Mouse (Mus musculus): ENCODE measurements around the gene Pxk. TPM values are rescaled to one million over a fixed set of nuclear protein-coding genes. Genes with fewer than 3 reads are reported as not detected.

Gene Pxk
- polyA plus RNA-seq, 1 experiment from 2014 or later = 41.5 TPM

DNA sequence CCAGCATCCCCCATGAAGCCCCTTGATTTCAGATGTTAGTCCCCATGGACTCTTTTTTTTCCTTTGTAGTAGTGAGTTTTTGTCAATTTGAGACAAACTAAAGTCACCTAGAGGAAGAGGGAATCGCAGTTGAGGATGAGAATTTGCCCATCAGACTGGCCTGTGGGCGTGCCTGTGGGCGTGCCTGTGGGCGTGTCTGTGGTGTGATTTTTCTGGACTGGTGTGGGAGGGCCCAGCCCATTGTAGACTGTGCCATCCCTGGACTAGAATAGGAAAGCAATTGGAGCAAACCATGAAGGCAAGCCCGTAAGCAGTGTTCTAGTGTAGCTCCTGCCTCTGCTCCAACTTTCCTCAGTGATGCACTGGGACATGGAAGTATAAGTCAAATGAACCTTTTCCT lies 78.2 kb downstream of the Pxk start:
- Histone ChIP-seq H3K4me3 (replicated peaks) (no peak overlapping the region), H3K9ac (no peak overlapping the region), H3K27me3 (no peaks in the 10 kb centered on the region), H3K9me3 (replicated peaks) (no peaks in the 10 kb centered on the region), H3K4me2 (replicated peaks) (no peak overlapping the region), H3K36me3 (no peaks in the 10 kb centered on the region), H3K27ac (replicated peaks) (no peak overlapping the region), H3K4me1 (peaks cover 7% of the 10 kb centered on the region)
- ATAC-seq (ENCODE audit: insufficient number of reproducible peaks, low FRiP score, low TSS enrichment, low read depth) = no peak
- WGBS = 49% methylated on average over 5 of the region's 5 CpGs

GRCm38 (mm10) chr14:8180371-8181035 lies 82.5 kb downstream of the Pxk start:
- Histone ChIP-seq H3K4me1 (no peaks in the 10 kb centered on the region), H3K27ac (replicated peaks) (no peak overlapping the region), H3K27me3 (no peaks in the 10 kb centered on the region), H3K9me3 (replicated peaks) (no peaks in the 10 kb centered on the region), H3K4me2 (replicated peaks) (no peak overlapping the region), H3K4me3 (replicated peaks) (no peak overlapping the region), H3K9ac (no peak overlapping the region), H3K36me3 (no peaks in the 10 kb centered on the region)
- WGBS = 71% methylated on average over 4 of the region's 4 CpGs
- no peak for ATAC-seq (ENCODE audit: insufficient number of reproducible peaks, low FRiP score, low TSS enrichment, low read depth)

GRCm38 (mm10) chr14:8183330-8183729 lies 85.3 kb downstream of the Pxk start:
- Histone ChIP-seq H3K27me3 (no peaks in the 10 kb centered on the region), H3K36me3 (no peaks in the 10 kb centered on the region), H3K27ac (replicated peaks) (no peak overlapping the region), H3K9ac (no peak overlapping the region), H3K9me3 (replicated peaks) (no peaks in the 10 kb centered on the region), H3K4me3 (replicated peaks) (no peak overlapping the region), H3K4me1 (no peaks in the 10 kb centered on the region), H3K4me2 (replicated peaks) (no peak overlapping the region)
- ATAC-seq (ENCODE audit: insufficient number of reproducible peaks, low FRiP score, low TSS enrichment, low read depth) = no peak
- 62% methylated on average over 3 of the region's 3 CpGs for WGBS

- WGBS = 84% methylated on average over 6 of the region's 6 CpGs
- Histone ChIP-seq H3K4me3 (replicated peaks) (no peak overlapping the region), H3K36me3 (no peaks in the 10 kb centered on the region), H3K27ac (replicated peaks) (no peak overlapping the region), H3K4me1 (no peaks in the 10 kb centered on the region), H3K9ac (no peak overlapping the region), H3K9me3 (replicated peaks) (no peaks in the 10 kb centered on the region), H3K27me3 (no peaks in the 10 kb centered on the region), H3K4me2 (replicated peaks) (no peak overlapping the region)
- ATAC-seq (ENCODE audit: insufficient number of reproducible peaks, low FRiP score, low TSS enrichment, low read depth) = no peak
These were observed 88.5 kb downstream of the Pxk start for GRCm38 (mm10) chr14:8186278-8187045.

DNA sequence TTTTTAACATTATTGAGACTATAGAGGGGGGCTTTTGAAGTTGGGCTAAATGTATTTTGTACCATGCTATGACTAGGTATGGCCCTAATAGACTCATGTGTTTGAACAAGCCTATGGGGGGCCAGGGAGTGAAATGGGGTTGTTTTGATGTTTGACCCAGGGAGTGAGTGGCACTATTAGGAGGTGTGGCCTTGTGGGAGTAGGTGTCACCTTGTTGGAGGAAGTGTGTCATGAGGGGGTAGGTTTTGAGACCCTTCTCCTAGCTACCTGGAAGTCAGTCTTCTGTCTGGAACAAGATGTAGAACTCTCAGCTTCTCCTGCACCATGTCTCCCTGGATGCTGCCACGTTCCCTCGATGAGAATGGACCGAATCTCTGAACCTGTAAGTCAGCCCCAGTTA lies 92.5 kb downstream of the Pxk start:
- H3K27me3 ChIP-seq = no peaks in the 10 kb centered on the region
- WGBS = 94% methylated on average over 3 of the region's 3 CpGs
- no peak overlapping the region for H3K9ac ChIP-seq
- no peak for ATAC-seq (ENCODE audit: insufficient number of reproducible peaks, low FRiP score, low TSS enrichment, low read depth)
- no peaks in the 10 kb centered on the region for H3K4me1 ChIP-seq
- no peaks in the 10 kb centered on the region for H3K9me3 ChIP-seq (replicated peaks)
- no peak overlapping the region for H3K27ac ChIP-seq (replicated peaks)
- no peak overlapping the region for H3K4me3 ChIP-seq (replicated peaks)
- no peak overlapping the region for H3K4me2 ChIP-seq (replicated peaks)
- H3K36me3 ChIP-seq = no peaks in the 10 kb centered on the region

- Histone ChIP-seq H3K4me3 (replicated peaks) (no peak overlapping the region), H3K27ac (replicated peaks) (no peak overlapping the region), H3K27me3 (no peaks in the 10 kb centered on the region), H3K9ac (no peak overlapping the region), H3K9me3 (replicated peaks) (no peaks in the 10 kb centered on the region), H3K4me1 (no peaks in the 10 kb centered on the region), H3K4me2 (replicated peaks) (no peak overlapping the region), H3K36me3 (no peaks in the 10 kb centered on the region)
- WGBS = 53% methylated on average over 12 of the region's 12 CpGs
- no peak for ATAC-seq (ENCODE audit: insufficient number of reproducible peaks, low FRiP score, low TSS enrichment, low read depth)
These were observed 93.4 kb downstream of the Pxk start for GRCm38 (mm10) chr14:8191331-8191965.

GRCm38 (mm10) chr14:8192727-8193126 lies 94.7 kb downstream of the Pxk start:
- H3K4me2 ChIP-seq (replicated peaks) = no peak overlapping the region
- 84% methylated on average over 6 of the region's 6 CpGs for WGBS
- no peaks in the 10 kb centered on the region for H3K4me1 ChIP-seq
- ATAC-seq (ENCODE audit: insufficient number of reproducible peaks, low FRiP score, low TSS enrichment, low read depth) = no peak
- H3K36me3 ChIP-seq = no peaks in the 10 kb centered on the region
- no peak overlapping the region for H3K9ac ChIP-seq
- H3K4me3 ChIP-seq (replicated peaks) = no peak overlapping the region
- no peaks in the 10 kb centered on the region for H3K27me3 ChIP-seq
- no peaks in the 10 kb centered on the region for H3K9me3 ChIP-seq (replicated peaks)
- no peak overlapping the region for H3K27ac ChIP-seq (replicated peaks)

DNA sequence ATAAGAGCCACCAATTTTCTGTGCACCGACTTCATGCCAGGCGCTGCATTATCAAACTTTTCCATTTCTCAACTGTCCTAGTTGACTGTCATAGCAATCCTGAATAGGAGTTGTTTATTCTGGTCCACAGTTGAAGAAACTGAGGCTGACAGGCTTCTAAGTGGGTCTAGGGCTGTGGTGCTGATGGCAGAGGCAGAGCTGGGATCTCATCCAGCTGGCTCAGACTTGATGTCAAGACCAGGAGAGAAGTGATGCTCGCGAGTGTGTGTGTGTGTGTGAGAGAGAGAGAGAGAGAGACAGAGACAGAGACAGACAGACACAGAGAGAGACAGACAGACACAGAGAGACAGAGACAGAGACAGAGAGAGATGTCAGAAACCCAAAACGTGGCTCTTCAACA lies 102.8 kb downstream of the Pxk start:
- no peak overlapping the region for H3K27ac ChIP-seq (replicated peaks)
- no peaks in the 10 kb centered on the region for H3K27me3 ChIP-seq
- ATAC-seq (ENCODE audit: insufficient number of reproducible peaks, low FRiP score, low TSS enrichment, low read depth) = no peak
- WGBS = 70% methylated on average over 5 of the region's 5 CpGs
- H3K9ac ChIP-seq = no peak overlapping the region
- no peaks in the 10 kb centered on the region for H3K36me3 ChIP-seq
- no peaks in the 10 kb centered on the region for H3K9me3 ChIP-seq (replicated peaks)
- no peak overlapping the region for H3K4me3 ChIP-seq (replicated peaks)
- H3K4me1 ChIP-seq = no peaks in the 10 kb centered on the region
- H3K4me2 ChIP-seq (replicated peaks) = no peak overlapping the region

GRCm38 (mm10) chr14:8201715-8202114 lies 103.7 kb downstream of the Pxk start:
- WGBS = 58% methylated on average over 3 of the region's 3 CpGs
- no peak for ATAC-seq (ENCODE audit: insufficient number of reproducible peaks, low FRiP score, low TSS enrichment, low read depth)
- Histone ChIP-seq H3K27ac (replicated peaks) (no peak overlapping the region), H3K4me1 (no peaks in the 10 kb centered on the region), H3K4me3 (replicated peaks) (no peak overlapping the region), H3K9ac (no peak overlapping the region), H3K9me3 (replicated peaks) (no peaks in the 10 kb centered on the region), H3K27me3 (no peaks in the 10 kb centered on the region), H3K36me3 (no peaks in the 10 kb centered on the region), H3K4me2 (replicated peaks) (no peak overlapping the region)

GRCm38 (mm10) chr14:8206179-8206910 lies 108.3 kb downstream of the Pxk start:
- Histone ChIP-seq H3K4me2 (replicated peaks) (no peak overlapping the region), H3K9me3 (replicated peaks) (no peaks in the 10 kb centered on the region)

GRCm38 (mm10) chr14:8207105-8207504 lies 109.1 kb downstream of the Pxk start:
- H3K4me3 ChIP-seq (replicated peaks) = no peak overlapping the region
- no peak overlapping the region for H3K27ac ChIP-seq (replicated peaks)
- 22% methylated on average over 5 of the region's 5 CpGs for WGBS
- H3K9me3 ChIP-seq (replicated peaks) = no peaks in the 10 kb centered on the region
- H3K36me3 ChIP-seq = no peaks in the 10 kb centered on the region
- ATAC-seq (ENCODE audit: insufficient number of reproducible peaks, low FRiP score, low TSS enrichment, low read depth) = peak; percentile 60
- H3K27me3 ChIP-seq = no peaks in the 10 kb centered on the region
- no peaks in the 10 kb centered on the region for H3K4me1 ChIP-seq
- no peak overlapping the region for H3K4me2 ChIP-seq (replicated peaks)
- no peak overlapping the region for H3K9ac ChIP-seq

More at GRCm38 (mm10) chr14:8206179-8206910, 108.3 kb downstream of the Pxk start:
- 46% methylated on average over 9 of the region's 9 CpGs for WGBS
- no peak for ATAC-seq (ENCODE audit: insufficient number of reproducible peaks, low FRiP score, low TSS enrichment, low read depth)
- no peaks in the 10 kb centered on the region for H3K4me1 ChIP-seq
- no peak overlapping the region for H3K27ac ChIP-seq (replicated peaks)
- no peak overlapping the region for H3K4me3 ChIP-seq (replicated peaks)
- no peak overlapping the region for H3K9ac ChIP-seq
- H3K27me3 ChIP-seq = no peaks in the 10 kb centered on the region
- H3K36me3 ChIP-seq = no peaks in the 10 kb centered on the region
